Mouse (Mus musculus): Measurements from ENCODE around the gene Stk11.
"Not testable (repeated sequence)": the region's sequence is repeated elsewhere in the genome, so short reads cannot be mapped to it uniquely, and the experiment has no call there.

The Stk11 gene

DNA sequence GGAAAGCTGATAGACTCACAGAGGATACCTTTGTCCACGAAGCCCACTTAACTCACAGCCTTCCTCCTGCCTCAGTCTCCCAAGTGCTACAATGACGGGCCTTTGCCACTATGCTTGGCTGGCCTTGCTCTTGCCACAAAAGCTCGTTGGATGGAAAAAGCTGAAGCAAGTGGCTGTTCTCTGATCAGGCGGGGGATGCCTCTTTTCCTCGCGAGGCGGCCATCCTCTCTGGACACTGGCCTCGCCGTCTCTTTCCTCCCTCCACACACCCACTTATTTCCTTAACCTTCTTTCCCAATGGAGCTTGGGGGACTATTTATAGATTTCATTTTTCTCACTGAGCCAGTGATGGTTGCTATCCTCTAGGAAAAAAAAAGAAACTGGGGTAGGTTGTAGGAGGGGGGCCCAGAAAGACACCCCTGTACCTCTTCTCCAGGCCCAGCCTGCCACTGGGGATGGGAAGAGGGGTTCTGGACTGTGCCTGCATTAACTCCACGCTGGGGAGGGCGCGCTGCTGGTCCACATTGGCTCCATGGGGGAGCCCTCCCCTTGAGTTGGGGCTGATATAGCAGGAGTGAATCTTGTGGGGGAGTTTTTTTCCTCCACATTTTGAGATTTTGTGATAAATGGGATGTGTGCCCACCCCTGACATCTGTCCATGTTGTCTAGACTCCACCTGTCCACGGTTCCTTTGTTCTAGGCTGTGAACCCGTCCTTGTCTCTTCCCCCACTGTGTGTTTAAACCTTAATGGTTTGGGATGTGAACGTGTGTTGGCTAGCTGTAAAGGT is 41.7 kb downstream of the Stk11 start:
- DNase-seq (ENCODE audit: low spot score): no peak

DNA sequence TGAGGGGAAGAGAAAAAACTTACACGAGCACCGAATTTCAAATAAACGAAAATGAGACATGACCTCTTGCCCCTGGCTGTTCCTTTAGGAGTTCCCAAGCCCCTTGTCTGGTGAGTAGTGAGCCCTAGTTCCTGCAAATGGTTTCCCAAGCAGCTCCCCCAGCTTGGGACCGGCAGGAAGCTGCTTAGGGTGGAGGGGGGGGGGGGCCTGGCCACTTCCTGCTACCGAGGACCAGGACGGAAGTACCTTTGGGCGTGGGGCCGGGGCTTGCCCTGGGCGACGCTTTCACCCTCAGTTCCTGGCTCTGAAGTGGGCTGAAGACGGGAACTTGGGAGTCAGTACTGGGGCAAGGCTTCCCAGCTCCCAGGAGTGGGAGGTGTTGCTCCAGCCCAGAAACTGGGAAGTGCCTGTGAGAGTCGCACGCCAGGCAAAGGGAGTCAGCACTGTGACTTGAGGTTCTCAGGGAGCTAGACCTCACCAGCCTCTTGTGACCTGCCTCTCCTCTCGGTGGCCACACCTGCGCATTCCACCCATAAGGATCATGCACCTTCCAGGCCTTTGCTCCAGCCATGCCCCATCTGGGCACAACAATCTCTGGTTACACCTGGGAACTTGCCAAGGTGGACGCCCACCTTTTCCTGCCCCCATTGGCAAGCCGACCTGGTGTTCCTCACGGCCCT is 42.8 kb downstream of the Stk11 start:
- DNase-seq (ENCODE audit: low spot score): peak; percentile 68

DNA sequence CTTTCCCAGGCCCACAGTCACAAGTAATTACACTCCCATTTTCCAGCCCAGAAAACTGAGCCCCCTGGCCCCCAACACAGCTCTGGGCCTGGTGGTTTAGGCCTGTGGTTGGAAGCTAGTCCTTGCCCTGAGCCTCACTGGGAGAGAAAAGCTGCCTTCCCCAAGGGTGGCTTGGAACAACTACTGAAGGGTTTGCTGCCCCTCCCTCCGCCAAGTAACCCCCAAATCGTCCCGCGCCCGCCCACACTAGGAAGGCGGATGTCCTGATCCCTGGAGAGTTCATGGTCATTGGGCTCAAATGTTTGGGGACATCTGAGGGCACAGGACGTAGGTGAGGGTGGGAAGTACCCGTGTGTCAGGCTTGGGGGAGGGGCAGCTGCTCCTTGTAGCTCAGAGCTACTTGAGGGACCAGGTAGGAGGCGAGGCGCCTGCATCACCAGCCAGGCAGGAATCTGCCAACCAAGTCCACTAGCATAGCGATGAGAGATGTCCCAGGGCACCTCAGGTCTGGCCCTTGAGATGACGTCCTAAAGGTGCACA is 43.5 kb downstream of the Stk11 start:
- DNase-seq (ENCODE audit: low spot score): no peak

DNA sequence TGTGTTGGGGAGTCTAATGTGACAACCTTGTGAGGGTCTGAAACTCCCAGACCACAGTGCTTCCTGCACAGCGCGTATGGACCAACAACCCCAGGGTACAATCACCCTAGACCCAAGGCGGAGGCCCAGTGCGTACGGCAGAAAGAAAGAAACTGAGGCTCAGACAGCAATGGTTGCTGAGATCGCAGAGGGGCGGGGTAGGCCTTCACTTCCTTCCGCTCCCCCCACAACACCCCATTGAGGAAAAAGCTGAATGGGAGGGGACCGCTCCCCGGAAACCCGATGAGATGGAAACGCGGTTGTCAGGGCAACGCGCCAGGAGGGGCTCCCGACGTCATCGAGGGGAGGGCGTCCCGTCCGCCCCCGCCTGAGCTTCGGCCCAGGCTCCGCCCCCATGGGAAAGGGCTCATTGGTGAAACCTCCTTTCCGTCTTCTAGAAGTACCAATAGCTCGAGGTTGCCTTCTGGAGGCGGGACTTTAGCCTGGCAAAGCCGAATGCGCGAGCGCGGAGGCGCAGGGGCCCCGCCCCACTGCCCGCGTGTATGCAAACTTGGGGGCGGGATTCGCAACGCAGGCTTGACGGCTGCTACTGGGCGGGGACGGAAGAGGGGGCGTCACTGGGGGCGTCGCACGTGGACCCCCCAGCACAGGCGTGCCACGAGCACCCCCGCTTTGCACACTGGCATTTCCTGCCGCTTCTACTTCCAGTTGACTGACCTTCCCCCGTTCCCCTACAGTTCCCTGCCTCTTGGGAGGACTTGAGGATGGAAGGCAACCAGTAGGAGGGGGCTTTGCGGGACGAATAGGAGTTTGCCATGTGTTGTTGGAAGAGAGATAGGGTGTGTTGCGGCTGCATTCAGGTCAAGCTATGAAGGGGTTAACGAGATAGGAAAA is 44.2 kb downstream of the Stk11 start:
- peak; percentile 100 for DNase-seq (ENCODE audit: low spot score)

DNA sequence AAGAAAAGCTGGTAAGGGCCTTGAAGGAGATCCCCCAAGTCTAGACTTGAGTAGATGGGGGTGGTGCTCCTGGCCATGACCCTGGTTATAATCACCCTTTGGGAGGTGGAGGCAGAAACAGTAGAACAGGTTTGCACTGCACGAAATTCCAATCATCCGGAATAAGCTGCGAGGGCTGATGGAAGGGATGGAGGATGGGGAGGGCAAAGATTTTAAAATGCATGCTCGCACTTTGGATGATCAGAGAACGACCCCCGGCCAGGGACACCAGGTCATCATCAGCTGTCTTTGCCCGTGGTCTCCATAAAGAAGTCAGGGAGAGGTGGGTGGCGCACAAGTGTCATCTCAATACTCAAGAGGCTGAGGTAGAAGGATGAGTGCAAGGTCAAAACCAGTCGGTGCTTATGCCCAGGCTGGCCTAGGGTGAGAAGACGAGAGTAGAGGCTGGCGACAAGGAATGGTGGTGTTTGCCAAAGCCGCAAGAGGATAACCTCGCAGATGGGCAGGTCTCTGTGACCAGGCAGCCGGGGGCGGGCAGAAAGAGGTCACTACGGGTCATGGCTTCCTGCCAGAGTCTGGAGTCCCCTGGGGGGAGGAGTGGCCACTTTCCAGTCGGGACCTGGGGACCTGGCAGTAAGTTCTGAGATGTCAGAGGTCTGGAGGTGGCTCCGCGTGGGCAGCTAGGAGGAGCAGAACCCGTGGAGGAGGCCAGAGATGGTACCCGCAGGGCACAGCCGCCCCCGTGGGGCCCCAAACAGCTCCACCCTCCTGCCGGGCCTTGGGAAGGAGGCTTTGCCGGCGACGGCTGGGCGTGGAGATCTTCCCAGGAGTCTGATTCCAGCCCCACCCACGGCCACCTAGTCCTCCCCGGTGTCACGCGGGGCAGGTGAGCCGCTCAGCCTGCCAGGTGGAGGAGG is 45.1 kb downstream of the Stk11 start:
- DNase-seq (ENCODE audit: low spot score): no peak

DNA sequence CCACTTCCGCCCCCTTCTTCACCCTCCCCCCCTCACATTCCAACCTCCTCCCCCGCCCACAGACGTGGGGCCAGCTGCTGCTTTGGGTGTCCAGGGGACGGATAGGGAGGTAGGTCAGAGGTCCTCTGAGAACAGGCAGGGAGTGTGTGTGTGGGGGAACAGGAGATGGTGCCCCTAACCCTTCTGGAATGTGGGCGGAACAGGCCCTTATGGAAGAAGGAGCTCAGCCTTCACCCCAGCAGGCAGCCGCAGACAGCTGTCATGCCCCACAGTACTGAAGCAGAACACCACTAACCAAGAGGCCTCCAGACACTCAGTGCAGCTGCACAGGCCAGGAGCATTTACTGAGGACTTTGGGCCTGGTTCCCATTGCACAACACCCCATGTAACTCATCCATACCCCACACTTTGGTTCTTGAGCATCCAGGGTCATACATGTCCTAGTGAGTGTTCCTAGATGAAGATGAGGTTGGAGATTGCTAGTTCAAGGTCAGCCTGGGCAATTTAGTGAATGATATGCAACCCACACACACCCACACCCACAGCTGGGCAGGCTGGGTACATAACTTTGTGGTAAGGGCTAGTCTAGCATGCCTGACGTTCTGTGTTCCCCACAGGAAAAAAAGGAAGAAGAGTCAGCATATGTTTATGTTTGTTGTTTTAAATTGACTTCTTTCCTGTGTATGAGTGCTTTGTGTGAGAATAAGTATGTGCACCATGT is 46.1 kb downstream of the Stk11 start:
- DNase-seq (ENCODE audit: low spot score): no peak

DNA sequence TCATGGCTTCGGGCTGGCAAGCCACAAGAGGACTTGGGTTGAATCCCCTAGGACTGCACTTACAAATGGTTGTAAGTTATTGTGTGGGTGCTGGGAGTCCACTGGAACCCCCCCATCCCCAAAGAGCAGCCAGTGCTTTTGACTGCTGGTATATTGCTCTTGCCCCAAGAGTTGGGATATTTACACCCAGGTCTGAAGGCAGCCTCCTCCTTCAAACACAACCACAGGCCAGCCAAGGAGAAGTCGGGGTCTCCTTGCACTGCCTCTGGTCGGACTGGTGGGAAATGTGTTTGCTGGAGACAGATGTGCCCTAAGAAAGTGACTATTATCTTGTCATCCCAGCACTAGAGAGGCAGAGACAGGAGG is 46.6 kb downstream of the Stk11 start:
- no peak for DNase-seq (ENCODE audit: low spot score)

DNA sequence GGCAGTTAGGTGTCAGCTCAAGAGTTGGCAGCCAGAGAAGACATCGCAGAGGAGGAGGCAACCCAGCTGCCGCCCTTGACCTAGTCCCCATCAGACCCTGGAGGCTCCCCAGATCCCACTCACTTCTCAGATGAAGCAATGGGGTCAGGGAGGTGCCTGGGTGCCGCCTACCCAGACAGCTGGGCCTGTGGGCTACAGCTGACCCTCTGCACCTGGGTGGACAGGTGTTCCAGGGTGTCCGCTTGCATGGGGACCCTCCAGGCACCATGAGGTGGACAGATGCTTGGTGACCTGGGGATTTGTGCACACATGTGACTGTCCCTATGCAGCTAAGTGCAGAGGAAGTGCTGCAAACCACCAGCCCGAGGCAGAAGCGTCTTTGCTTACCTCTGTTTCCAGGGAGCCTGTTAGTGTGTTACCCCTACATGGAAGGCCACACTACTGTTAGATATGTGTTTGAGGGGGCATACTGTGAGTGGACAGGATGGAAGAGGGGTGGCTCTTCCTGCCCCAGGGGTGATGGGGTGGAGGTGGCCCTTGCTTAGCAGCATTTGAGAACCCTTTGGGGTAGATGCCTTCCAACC is 47.2 kb downstream of the Stk11 start:
- DNase-seq (ENCODE audit: low spot score): no peak

DNA sequence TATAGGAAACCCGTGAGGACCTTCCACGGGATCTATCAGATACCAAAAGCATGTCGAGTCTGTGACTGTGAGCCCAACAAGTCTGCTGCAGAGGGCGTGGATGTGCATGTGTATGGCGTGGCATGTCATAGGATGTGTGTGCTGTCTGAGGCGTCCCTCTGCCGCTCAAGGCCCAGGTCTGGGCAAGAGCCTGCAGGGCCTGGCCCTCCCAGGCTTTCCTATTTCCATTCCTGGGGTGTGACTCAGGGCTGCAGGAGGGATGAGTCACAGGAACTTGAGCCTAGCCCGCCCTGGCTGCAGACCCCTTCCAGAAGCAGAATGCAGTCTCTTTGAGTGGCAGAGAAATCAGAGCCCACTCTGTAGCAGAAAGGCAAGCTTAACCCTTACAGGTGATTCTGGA is 48.1 kb downstream of the Stk11 start:
- no peak for DNase-seq (ENCODE audit: low spot score)

DNA sequence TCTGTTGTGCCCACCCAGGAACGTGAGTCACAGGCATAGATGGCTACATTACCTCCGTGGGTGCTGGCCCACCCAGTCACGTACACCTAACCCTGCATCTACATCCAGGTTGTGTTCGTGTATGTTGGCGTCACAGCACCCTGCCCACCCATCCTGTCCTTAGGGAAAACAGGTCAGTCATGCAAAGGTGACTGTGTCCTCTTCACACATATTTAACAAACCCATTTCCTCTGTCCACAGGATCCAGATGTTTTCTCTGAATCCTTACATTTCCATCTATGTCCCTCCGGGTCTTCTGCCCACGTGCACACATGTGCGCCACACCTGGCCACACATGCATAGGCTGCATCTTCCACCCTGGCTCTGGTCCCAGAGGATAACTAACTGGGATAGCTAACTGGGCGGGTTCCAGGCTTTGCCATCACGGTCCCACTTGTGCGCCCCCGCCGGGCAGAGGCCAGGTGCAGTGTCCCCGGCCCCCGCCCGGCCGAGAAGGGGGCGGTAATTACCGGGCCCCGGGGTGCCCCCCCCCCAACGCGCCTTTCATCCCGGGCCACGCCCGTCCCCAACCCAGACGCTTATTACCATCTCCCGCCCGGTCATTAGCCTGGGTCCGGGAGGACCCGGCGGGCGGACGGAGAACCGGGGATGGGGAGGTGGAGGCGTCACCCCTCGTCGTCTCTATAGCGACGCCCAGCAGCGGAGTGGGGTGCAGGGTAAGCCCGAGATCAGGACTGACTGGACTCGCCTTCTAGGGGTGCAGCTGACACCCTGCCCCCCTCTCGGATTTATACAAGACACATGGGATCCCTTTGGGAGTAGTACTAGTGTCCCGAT is 48.8 kb downstream of the Stk11 start:
- DNase-seq (ENCODE audit: low spot score): no peak

DNA sequence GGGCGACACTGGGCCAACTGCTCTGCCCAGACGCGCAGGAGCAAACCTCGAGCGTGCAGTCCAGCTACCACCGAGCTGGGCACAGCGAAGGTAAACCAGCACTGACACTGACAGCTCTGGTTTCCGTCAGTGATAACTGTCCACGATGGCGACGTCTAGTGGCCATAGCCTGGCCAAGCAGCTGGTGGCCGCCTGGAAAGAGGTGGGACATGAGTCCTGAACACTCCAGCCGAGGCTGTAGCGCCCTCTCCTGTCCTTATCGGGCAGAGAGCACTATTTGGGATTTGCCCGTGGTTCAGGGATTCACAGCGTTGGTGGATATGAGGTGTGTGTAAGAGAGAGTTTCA is 49.4 kb downstream of the Stk11 start:
- peak; percentile 89 for DNase-seq (ENCODE audit: low spot score)

DNA sequence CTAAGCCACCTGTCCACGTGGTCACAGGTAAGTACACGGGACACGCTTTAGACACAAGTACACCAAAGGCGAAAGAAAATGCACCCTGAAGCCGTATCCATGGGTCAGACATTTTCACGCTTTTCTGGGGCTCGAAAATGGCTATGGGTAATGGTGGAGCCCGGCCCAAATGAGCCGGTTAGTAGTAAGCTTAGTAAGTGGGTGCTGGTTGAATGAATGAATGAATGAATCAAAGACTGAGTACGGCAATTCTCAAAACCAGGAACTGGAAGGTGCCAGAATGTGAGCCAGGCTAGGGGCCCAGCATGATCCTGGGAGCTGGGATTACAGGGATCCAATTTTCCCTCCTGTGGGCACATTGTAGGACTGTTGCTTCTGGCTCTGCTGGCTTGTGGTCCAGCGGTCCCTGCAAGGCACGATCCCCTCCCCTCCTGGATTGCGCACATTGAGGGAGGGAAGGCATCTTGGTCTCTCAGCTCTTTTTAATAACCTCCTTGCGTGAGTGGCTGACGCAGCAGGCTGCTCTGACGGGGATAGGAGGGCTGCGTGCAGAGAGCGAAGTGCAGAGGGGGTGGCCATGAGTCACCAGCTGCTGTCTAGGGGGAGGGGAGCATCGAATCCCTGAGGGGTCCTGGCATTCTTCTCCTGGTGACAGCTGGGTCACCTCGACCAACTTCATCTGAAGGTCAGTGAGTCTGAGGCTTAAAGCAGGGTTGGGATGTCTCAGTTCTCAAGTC is 50.0 kb downstream of the Stk11 start, which contains the start of gene Cirbp:
Gene Cirbp (plus strand): TSS at position 594 of the 737 bp plus-strand sequence.
- DNase-seq (ENCODE audit: low spot score): no peak

DNA sequence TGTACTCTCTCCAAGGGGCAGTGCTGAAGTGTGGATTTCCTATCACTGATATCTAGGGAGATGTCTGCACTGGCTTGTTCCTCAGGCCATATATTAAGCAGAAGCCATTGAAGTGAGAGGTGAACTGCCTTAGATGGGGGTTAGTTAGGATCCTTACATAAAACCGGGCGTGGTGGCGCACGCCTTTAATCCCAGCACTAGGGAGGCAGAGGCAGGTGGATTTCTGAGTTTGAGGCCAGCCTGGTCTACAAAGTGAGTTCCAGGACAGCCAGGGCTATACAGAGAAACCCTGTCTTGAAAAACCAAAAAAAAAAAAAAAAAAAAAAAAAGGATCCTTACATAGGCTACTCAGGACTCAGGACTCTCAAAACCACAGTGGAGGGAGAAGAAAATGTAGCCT is 50.5 kb downstream of the Stk11 start:
- DNase-seq (ENCODE audit: low spot score): not testable (repeated sequence)

DNA sequence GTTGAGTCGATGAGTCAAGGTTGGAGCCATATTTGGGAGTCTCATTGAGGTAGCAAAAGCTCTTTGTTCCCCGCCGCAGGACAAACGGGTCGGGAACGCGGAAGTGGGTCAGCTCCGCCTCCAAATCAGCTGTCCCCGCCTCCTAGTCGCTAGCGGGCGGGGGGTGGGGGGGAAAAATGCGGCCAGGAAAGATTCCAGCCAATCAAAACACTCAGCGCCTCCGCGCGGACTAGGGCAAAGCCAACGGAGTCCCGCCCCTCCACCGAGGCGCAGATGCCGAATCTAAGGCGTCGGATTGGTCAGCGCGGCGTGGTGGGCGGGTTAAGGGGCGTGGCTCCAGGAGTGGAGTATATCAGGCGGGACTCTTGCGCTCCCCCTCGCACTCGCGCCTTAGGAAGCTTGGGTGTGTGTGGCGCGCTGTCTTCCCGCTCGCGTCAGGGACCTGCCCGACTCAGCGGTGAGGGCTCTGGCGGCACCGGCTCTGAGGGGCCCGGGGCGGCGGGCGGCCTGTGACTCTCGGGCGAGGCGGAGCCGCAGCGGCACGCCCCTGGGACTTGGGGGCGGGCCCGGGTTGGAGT is 51.9 kb downstream of the Stk11 start:
- peak; percentile 98 for DNase-seq (ENCODE audit: low spot score)

DNA sequence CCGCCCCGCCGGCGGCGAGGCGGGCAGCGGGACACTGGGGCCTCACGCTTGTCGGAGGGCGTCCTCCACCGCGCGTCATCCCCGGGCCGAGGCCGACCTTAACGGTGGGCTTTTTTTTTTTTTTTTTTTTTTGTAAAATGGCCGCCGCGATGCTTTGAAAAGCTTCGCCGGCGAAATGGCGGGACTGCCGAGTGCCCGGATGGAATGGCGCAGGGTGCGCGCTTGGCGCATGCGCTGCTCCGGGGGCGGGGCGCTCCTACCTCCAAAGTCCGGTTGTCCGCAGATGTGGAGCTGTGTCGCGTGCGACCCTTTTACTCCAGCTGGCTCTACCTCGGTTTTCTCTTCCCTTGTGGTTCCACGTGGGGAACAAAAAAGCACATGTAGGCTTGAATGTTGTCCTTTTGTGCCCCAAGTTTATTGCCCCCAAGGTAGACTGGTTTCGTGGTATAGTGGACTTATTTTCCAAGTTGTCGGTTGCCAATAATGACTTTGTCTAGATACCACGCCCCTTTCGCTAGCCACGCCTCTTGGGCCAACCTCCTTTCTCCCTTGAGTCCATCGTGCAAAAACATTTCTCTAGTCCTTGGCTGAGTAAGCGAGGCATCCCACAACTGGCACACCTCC is 52.5 kb downstream of the Stk11 start:
- peak; percentile 81 for DNase-seq (ENCODE audit: low spot score)

DNA sequence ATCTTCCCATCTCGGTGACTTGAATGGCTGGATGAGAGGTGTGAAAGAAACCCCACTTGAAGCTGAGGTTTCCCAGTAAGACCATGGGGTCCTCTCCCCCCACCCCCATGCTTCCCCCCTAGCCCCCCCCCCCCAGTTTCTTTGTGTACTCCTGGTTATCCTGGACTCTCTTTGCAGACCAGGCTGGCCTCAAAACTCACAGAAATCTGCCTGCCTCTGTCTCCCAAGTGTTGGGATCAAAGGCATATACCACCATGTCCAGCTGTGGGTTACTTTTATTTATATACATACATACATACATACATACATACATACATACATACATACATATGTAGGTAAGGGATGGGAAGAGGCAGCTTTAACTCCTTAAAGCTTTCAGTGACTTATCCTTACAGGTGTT is 53.5 kb downstream of the Stk11 start:
- no peak for DNase-seq (ENCODE audit: low spot score)

DNA sequence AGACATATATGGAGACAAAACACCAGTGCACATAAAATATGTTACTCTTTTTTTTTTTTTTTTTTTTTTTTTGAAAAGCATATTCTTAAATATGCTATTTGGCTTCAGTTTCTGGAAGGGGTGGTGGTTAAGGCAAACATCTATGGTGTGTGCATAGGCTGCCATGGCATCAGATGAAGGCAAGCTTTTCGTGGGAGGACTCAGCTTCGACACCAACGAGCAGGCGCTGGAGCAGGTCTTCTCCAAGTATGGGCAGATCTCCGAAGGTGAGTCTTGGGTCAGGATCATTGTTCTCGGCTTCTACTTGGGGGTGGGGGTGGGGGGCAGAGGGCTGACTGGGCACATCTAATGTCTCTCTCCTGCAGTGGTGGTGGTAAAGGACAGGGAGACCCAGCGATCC is 54.0 kb downstream of the Stk11 start:
- DNase-seq (ENCODE audit: low spot score): no peak

DNA sequence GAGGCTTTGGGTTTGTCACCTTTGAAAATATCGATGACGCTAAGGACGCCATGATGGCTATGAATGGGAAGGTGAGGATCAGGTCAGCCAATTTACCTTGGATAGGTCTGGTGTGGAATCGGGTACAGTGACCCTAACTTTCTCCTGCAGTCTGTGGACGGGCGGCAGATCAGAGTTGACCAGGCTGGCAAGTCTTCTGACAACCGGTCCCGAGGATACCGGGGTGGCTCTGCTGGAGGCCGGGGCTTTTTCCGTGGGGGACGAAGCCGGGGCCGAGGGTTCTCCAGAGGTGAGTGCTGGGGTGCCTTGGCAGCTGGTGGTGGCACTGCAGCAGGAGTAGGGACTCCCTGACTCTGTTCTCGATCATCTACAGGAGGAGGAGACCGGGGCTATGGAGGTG is 54.4 kb downstream of the Stk11 start:
- no peak for DNase-seq (ENCODE audit: low spot score)

Measured in T-cell, adult 2 months (primary cell).